Mouse (Mus musculus): ENCODE results near the gene Trp73. TPM values are rescaled to one million over a fixed set of nuclear protein-coding genes. Genes with fewer than 3 reads are reported as not detected.
A peak's percentile ranks its signal among the peaks of the same experiment; 100 is the strongest.

Trp73 gene
- polyA plus RNA-seq, 1 experiment from 2014 or later, result 3.4 TPM

DNA sequence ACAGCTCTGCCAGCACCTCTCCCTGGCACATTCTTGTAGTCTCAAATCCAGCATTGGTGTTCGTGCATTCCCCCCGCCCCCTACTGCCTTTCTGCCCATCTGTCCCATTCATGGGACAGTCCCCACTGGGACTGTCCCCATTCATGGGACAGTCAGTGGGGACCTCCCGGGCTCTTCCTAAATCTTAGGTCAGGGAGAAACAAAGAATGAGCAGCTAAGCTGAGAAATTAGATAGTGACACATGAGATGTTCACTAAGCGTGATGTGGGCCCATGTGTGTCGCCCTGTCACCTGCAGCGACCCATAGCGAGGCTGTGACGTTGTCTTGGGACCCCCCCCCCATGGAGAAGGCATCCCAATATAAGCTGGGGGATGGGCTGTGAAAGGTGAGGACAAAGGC is 48.7 kb downstream of the Trp73 start:
- Histone ChIP-seq H3K4me1 (0 out of 2 replicates have a peak, but pooled peaks cover 3% of the 10 kb centered on the region), H3K9me3 (no peaks in the 10 kb centered on the region), H3K27me3 (peaks cover 51% of the 10 kb centered on the region), H3K27ac (no peak overlapping the region; the same call in 1 of the 2 replicates), H3K9ac (no peak overlapping the region), H3K4me3 (no peak overlapping the region), H3K36me3 (no peaks in the 10 kb centered on the region), H3K4me2 (no peak overlapping the region)
- ATAC-seq (ENCODE audit: insufficient number of reproducible peaks, low FRiP score, low TSS enrichment, low read depth), result no peak
- WGBS, result 73% methylated on average over 8 of the region's 8 CpGs

DNA sequence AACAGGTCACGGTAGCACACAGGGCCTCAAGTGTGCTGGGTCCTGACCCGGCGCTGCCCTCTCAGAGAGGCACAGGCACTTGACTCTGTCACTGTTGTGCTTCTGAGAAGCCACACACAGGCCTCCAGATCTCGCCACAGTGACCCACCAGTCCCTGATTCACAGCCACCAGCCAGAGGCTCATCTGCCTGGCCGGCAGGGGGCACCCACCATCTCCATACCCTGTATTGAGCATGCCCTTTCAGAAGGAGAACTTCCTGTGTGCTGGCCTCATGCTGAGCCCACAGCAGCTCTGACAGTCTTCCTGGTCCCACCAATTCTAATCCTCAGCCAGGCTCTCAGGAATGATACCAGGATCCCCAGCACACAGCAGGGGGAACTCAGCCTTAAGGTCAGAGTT is 50.8 kb downstream of the Trp73 start:
- no peak overlapping the region for H3K9ac ChIP-seq
- H3K4me3 ChIP-seq, result no peak overlapping the region
- WGBS, result 54% methylated on average over 5 of the region's 5 CpGs
- H3K27me3 ChIP-seq, result peaks cover 37% of the 10 kb centered on the region
- H3K36me3 ChIP-seq, result no peaks in the 10 kb centered on the region
- H3K4me1 ChIP-seq, result 0 out of 2 replicates have a peak, but pooled peaks cover 3% of the 10 kb centered on the region
- no peaks in the 10 kb centered on the region for H3K9me3 ChIP-seq
- no peak overlapping the region for H3K27ac ChIP-seq
- H3K4me2 ChIP-seq, result no peak overlapping the region
- ATAC-seq (ENCODE audit: insufficient number of reproducible peaks, low FRiP score, low TSS enrichment, low read depth), result no peak

DNA sequence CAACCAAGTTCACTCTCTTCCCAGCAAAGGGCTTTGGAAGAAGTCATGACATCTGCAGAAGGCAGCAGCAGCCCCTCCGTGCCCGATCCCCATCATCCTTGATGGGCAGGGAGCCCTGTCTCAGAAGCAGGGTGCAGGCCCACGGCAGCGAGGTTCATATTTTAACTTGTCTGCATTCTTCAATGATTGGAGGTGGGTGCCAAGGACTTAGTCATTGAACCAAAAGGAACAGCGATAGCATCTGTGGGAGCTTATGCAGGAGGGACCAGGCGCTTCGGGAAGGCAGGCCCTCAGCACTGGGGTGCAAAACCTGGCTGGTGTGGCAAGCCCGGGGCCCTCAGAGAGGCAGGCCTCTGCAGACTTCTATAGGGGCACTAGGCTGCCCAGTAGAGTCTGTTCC is 53.6 kb downstream of the Trp73 start:
- no peak overlapping the region for H3K27ac ChIP-seq
- peaks cover 7% of the 10 kb centered on the region for H3K4me1 ChIP-seq
- no peaks in the 10 kb centered on the region for H3K9me3 ChIP-seq
- no peaks in the 10 kb centered on the region for H3K36me3 ChIP-seq
- no peak overlapping the region for H3K4me3 ChIP-seq
- no peak overlapping the region for H3K4me2 ChIP-seq
- no peak overlapping the region for H3K9ac ChIP-seq
- 70% methylated on average over 8 of the region's 8 CpGs for WGBS
- no peak for ATAC-seq (ENCODE audit: insufficient number of reproducible peaks, low FRiP score, low TSS enrichment, low read depth)
- peaks cover 44% of the 10 kb centered on the region for H3K27me3 ChIP-seq

DNA sequence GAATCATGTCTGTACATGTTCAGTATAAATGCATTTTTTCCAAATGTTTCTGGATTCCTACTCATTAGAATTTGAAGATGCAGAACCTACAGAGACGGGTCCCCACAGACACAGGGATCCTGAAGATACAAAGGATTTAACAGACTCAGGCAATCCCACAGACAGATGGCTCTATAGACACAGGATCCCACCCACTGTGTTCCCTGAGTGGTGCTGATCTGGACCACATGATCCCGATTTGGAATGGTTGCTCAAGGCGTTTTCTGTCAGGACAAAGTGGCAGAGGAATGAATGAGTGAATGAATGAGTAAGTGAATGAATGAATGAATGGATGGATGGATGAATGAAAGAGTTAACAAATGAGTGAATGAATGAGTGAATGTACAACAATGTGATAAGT is 54.2 kb downstream of the Trp73 start:
- Histone ChIP-seq H3K27ac (no peak overlapping the region), H3K4me2 (no peak overlapping the region), H3K27me3 (peaks cover 45% of the 10 kb centered on the region), H3K9ac (no peak overlapping the region), H3K4me3 (no peak overlapping the region), H3K4me1 (peaks cover 10% of the 10 kb centered on the region), H3K9me3 (no peaks in the 10 kb centered on the region), H3K36me3 (no peaks in the 10 kb centered on the region)
- WGBS, result 61% methylated on average over 3 of the region's 3 CpGs
- ATAC-seq (ENCODE audit: insufficient number of reproducible peaks, low FRiP score, low TSS enrichment, low read depth), result no peak

DNA sequence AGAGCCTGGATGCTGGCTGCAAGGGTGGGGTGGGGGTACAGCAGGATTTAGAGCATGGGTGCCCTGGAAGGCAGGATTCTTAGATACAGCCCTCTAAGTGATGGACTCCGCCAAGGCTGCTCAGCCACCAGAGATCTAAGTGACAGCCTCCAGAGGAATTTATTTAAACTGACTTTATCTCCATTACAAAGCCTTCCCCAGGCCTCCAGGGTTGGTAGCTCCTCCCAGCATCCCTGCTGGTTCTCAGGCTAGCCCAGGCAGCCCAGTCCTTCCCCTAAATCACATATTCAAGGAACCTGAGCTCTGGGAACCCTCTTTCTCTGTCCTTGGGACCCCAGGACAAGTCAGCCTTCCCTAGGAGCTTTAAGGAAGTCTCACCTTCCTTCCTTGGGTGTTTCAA is 58.0 kb downstream of the Trp73 start:
- no peak for ATAC-seq (ENCODE audit: insufficient number of reproducible peaks, low FRiP score, low TSS enrichment, low read depth)
- no peak overlapping the region for H3K4me3 ChIP-seq

DNA sequence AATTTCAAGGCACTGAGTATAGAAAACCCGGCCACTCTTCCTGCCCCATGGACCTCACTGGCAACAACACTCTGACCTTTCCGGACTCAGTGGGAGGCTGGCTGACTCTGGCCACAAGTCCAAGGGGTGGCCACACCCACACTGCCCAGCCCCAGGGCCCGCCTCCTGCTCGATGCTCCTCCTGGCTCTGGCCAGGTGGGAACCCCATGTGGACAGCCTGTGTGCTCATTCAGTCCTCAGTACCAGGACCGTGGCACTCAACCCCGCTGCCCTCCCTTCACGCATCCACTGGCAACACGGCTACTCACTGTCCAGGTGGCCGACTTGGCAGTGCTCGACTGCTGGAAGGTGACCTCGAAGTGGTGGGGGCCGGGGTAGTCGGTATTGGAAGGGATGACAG is 59.0 kb downstream of the Trp73 start:
- Histone ChIP-seq H3K4me2 (peak overlapping the region; percentile 33), H3K27ac (no peak overlapping the region), H3K36me3 (no peaks in the 10 kb centered on the region), H3K9me3 (no peaks in the 10 kb centered on the region), H3K9ac (no peak overlapping the region), H3K27me3 (peaks cover 57% of the 10 kb centered on the region), H3K4me3 (peak overlapping the region; percentile 31), H3K4me1 (peaks cover 10% of the 10 kb centered on the region)
- ATAC-seq (ENCODE audit: insufficient number of reproducible peaks, low FRiP score, low TSS enrichment, low read depth), result no peak
- WGBS, result 2% methylated on average over 13 of the region's 13 CpGs

More for the DNA sequence above, 58.0 kb downstream of the Trp73 start:
- Histone ChIP-seq H3K27ac (no peak overlapping the region), H3K4me1 (peaks cover 10% of the 10 kb centered on the region), H3K9ac (no peak overlapping the region), H3K9me3 (no peaks in the 10 kb centered on the region), H3K4me2 (peak overlapping the region; percentile 33; the same call in 1 of the 2 replicates), H3K27me3 (peaks cover 57% of the 10 kb centered on the region), H3K36me3 (no peaks in the 10 kb centered on the region)
- 8% methylated on average over 1 of the region's 1 CpGs for WGBS

DNA sequence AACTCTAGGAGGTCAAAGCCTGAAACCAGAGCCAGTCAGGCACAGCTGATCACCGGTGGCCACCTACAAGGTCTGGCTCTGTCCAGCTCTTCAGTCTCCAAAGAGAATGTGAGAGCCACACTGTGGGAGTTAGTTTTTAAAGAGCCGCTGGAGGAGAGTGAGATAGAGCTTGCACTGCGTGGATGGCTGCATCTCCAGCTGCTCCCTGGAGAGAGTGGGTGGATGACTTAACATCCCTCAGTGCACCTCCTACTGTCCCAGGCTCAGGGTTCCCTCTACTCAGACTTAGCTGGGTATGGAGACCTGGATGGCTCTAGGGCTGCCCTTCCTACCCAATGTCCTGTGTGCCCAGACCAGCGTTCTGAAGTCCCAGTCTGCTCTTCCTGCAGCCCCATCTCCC is 59.8 kb downstream of the Trp73 start:
- no peak overlapping the region for H3K9ac ChIP-seq
- H3K27ac ChIP-seq, result no peak overlapping the region
- peaks cover 57% of the 10 kb centered on the region for H3K27me3 ChIP-seq

DNA sequence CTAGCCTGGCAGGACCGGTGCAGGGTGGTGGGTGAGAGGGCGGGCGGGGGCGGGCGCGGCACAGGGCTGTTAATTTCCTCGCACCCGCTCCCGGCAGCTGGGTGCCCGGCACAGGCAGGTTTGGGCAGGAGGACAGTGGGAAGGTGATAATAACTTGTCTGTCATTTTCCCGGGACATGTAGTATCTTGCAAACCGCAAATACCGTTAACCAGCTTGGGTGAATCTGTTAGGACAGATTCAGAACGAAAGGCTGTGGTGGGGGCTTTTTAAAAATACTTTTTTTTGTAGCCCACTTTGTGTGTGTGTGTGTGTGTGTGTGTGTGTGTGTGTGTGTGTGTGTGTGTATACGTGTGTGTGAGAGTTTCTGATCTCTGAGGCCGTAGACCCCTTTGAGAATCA is 68.1 kb downstream of the Trp73 start:
- 8% methylated on average over 13 of the region's 16 CpGs for WGBS
- Histone ChIP-seq H3K27ac (no peak overlapping the region), H3K9ac (no peak overlapping the region), H3K27me3 (peaks cover 42% of the 10 kb centered on the region), H3K4me1 (no peaks in the 10 kb centered on the region), H3K36me3 (no peaks in the 10 kb centered on the region), H3K4me2 (no peak overlapping the region), H3K4me3 (no peak overlapping the region), H3K9me3 (no peaks in the 10 kb centered on the region)
- no peak for ATAC-seq (ENCODE audit: insufficient number of reproducible peaks, low FRiP score, low TSS enrichment, low read depth)

More for the DNA sequence above, 59.8 kb downstream of the Trp73 start:
- Histone ChIP-seq H3K4me3 (peak overlapping the region; percentile 31), H3K9me3 (no peaks in the 10 kb centered on the region), H3K4me2 (no peak overlapping the region), H3K36me3 (no peaks in the 10 kb centered on the region), H3K4me1 (peaks cover 10% of the 10 kb centered on the region)
- no peak for ATAC-seq (ENCODE audit: insufficient number of reproducible peaks, low FRiP score, low TSS enrichment, low read depth)
- WGBS, result 61% methylated on average over 4 of the region's 4 CpGs

DNA sequence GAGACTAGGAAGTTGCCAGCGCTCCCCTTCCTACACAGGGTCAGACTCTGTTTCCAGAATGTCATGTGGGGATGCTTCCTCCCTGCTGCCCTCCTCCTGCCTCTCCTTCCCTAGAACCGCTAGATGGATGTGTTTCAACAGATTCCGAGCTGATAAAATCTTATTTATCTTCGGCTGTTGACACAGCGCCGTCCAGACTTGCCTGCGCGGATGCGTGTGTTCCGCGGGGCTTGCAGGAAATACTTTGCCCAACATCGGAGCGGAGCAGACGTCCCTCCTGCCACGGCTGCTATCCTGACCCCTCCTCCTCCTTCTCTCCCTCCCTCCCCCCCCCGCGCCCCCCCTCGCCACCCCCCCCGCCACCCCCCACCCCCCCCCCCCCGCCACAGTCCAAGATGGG is 68.5 kb downstream of the Trp73 start:
- ATAC-seq (ENCODE audit: insufficient number of reproducible peaks, low FRiP score, low TSS enrichment, low read depth), result no peak
- Histone ChIP-seq H3K9me3 (no peaks in the 10 kb centered on the region), H3K27ac (no peak overlapping the region), H3K36me3 (no peaks in the 10 kb centered on the region), H3K4me1 (no peaks in the 10 kb centered on the region), H3K9ac (no peak overlapping the region), H3K27me3 (peaks cover 42% of the 10 kb centered on the region), H3K4me2 (no peak overlapping the region), H3K4me3 (no peak overlapping the region)
- WGBS, result under 1% methylated on average over 15 of the region's 20 CpGs

DNA sequence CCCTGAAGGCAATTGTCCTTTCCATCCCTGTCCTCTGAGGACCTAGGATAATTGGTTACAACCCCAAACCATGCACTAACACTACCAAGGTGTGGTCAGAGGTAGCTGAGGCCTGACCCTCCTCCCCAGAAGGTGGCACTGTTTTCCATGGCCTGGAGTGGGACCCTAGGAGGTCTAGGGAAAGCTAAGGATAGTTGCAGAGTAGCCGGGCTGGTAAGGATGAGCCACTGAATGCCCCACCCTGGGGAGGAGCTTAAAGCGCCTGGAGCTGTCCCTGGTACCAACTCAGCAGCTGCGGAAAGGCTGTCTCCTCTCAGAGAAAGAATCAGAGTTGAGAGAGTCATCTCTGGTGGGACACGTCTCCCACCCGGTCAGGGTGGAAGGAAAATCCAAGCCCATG is 69.1 kb downstream of the Trp73 start:
- Histone ChIP-seq H3K4me3 (no peak overlapping the region), H3K9ac (no peak overlapping the region), H3K4me2 (no peak overlapping the region), H3K27me3 (peaks cover 42% of the 10 kb centered on the region), H3K4me1 (no peaks in the 10 kb centered on the region), H3K27ac (no peak overlapping the region), H3K36me3 (no peaks in the 10 kb centered on the region), H3K9me3 (no peaks in the 10 kb centered on the region)
- no peak for ATAC-seq (ENCODE audit: insufficient number of reproducible peaks, low FRiP score, low TSS enrichment, low read depth)
- 0% methylated on average over 5 of the region's 5 CpGs for WGBS

DNA sequence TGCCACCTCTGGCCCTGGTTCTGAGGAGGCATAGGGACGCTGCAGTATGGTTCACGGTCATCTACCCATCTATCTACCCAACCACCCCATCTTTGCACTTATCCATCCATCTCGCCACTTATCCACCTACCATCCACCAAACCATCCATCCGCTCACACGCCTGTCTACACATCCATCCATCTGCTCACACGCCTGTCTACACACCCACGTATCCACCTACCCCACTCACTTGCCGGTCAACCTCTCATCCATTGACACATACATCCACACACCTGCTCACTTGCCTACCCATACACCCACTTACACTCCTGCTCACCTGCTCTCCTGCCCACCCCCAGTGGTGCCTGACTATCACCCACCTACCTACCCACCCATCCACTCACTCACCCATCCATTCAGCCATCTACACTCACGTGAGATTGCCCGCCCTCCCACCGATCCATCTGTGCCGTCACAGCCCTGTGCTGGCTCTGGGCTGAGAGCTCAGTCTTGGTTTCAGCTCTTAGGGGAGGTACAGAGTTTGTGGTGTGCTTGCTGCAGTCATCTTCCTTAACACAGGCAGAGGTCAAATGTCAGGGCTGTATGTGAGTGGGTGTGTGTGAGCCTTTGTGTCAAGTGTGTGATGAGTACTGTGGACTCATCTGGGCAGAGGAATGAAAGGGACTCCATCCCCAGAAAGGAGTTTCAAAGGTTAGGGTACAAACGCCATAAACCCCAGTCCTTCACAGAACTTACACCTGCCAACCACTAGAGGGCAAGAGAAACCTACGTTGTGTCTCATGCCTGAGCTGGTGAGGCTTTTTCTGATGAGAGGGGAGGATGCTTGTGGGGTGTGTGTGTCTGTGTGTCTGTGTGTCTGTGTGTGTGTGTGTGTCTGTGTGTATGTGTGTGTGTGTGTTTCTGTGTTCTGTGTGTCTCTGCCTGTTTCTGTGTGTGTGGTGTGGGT is 74.9 kb downstream of the Trp73 start:
- H3K9ac ChIP-seq, result no peak overlapping the region
- H3K4me3 ChIP-seq, result no peak overlapping the region
- H3K27me3 ChIP-seq, result peaks cover 24% of the 10 kb centered on the region; the same call in 1 of the 2 replicates
- ATAC-seq (ENCODE audit: insufficient number of reproducible peaks, low FRiP score, low TSS enrichment, low read depth), result no peak
- H3K36me3 ChIP-seq, result no peaks in the 10 kb centered on the region
- no peak overlapping the region for H3K27ac ChIP-seq
- no peaks in the 10 kb centered on the region for H3K9me3 ChIP-seq
- no peaks in the 10 kb centered on the region for H3K4me1 ChIP-seq
- WGBS, result 61% methylated on average over 14 of the region's 14 CpGs
- H3K4me2 ChIP-seq, result no peak overlapping the region

DNA sequence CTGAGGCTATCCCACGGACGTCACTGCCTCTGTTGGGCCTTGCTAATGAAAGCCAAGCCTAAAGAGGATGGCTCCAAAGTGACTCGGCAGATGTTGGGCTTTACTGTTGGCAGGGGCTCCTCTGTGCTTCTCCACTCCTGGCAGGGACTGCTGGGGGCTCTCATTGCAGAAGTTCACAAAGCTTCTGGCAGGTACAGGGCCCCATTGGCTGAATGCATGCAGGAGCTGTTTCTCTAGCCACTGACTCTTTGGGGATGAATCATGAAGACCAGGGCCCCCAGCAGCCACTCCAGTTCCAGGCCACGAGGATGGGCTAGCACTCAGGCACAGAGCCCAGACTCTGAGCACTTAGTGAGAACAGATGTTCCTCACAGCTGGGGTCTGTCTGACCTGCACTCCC is 82.3 kb downstream of the Trp73 start:
- Histone ChIP-seq H3K36me3 (no peaks in the 10 kb centered on the region), H3K27me3 (0 out of 2 replicates have a peak, but pooled peaks cover 3% of the 10 kb centered on the region), H3K9me3 (no peaks in the 10 kb centered on the region), H3K4me3 (no peak overlapping the region), H3K9ac (no peak overlapping the region), H3K27ac (peak overlapping the region; percentile 19; the same call in 1 of the 2 replicates), H3K4me1 (peaks cover 19% of the 10 kb centered on the region), H3K4me2 (no peak overlapping the region)
- ATAC-seq (ENCODE audit: insufficient number of reproducible peaks, low FRiP score, low TSS enrichment, low read depth), result no peak
- WGBS, result 39% methylated on average over 4 of the region's 4 CpGs
